In genomic region chr9:58546630-58547360, GRCm38 (mm10) we compare ENCODE assay signal across 10 mouse cellular contexts. TPM values are rescaled to one million over a fixed set of nuclear protein-coding genes. Genes with fewer than 3 reads are reported as not detected.
DNase-seq lines count a peak whose midpoint lies in the region; ATAC-seq and TF ChIP-seq lines count a peak whose summit lies in the region.
"Had no signal": no experiment of that assay in that cellular context is flagged by ENCODE, and none has a peak within 500 bp of the region (broad histone marks: within the 10 kb centered on the region; RNA-seq: fewer than 3 reads in every experiment).

No protein-coding gene starts in this region.

- TF ChIP-seq CTCF in cerebellum, adult 2 months (IDR thresholded peaks at IDR 0.05; ENCODE audit: borderline replicate concordance, insufficient read depth, low read depth, low read length) = no peak
- TF ChIP-seq CTCF in olfactory bulb, adult 2 months (IDR thresholded peaks at IDR 0.05; ENCODE audit: insufficient read depth, low read depth, low read length) = no peak

- peak overlapping the region; percentile 2; the same call in 1 of the 2 replicates for H3K27ac ChIP-seq in cerebellum, adult 2 months (ENCODE audit: insufficient read depth, low read length)
- 0 out of 2 replicates have a peak overlapping the region, but pooled peaks have one; percentile 19 for H3K27ac ChIP-seq in forebrain, embryonic 16.5 days (ENCODE audit: low read length)
- H3K27ac ChIP-seq in olfactory bulb, adult 2 months (ENCODE audit: insufficient read depth, low read depth, low read length) = peak overlapping the region; percentile 51
- no peak overlapping the region for H3K27ac ChIP-seq in kidney, embryonic 15.5 days
- H3K27ac ChIP-seq: embryonic facial prominence, embryonic 13.5 days; stomach, embryonic 15.5 days had no signal

- no peak overlapping the region for H3K9ac ChIP-seq in forebrain, embryonic 16.5 days (replicated peaks; ENCODE audit: low read depth, low read length)
- no peak overlapping the region for H3K9ac ChIP-seq in kidney, embryonic 15.5 days
- H3K9ac ChIP-seq: embryonic facial prominence, embryonic 13.5 days; stomach, embryonic 15.5 days had no signal

- no peaks in the 10 kb centered on the region for H3K27me3 ChIP-seq in cerebellum, adult 2 months (ENCODE audit: control insufficient read depth, insufficient read depth, low read length)
- no peaks in the 10 kb centered on the region for H3K27me3 ChIP-seq in forebrain, embryonic 16.5 days (replicated peaks; ENCODE audit: control insufficient read depth, insufficient read depth, low read length)
- no peaks in the 10 kb centered on the region for H3K27me3 ChIP-seq in kidney, embryonic 15.5 days
- H3K27me3 ChIP-seq: embryonic facial prominence, embryonic 13.5 days; stomach, embryonic 15.5 days had no signal

- no peaks in the 10 kb centered on the region for H3K9me3 ChIP-seq in forebrain, embryonic 16.5 days (ENCODE audit: control insufficient read depth, low read length)
- no peaks in the 10 kb centered on the region for H3K9me3 ChIP-seq in kidney, embryonic 15.5 days (replicated peaks)
- H3K9me3 ChIP-seq: embryonic facial prominence, embryonic 13.5 days; stomach, embryonic 15.5 days had no signal

- H3K4me3 ChIP-seq in cerebellum, adult 2 months (replicated peaks; ENCODE audit: insufficient read depth, low read depth, low read length) = no peak overlapping the region
- H3K4me3 ChIP-seq in forebrain, embryonic 16.5 days (replicated peaks; ENCODE audit: low read length) = no peak overlapping the region
- H3K4me3 ChIP-seq in olfactory bulb, adult 2 months (ENCODE audit: insufficient read depth, low read depth, low read length) = no peak overlapping the region
- H3K4me3 ChIP-seq in kidney, embryonic 15.5 days (replicated peaks) = no peak overlapping the region
- H3K4me3 ChIP-seq: embryonic facial prominence, embryonic 13.5 days; stomach, embryonic 15.5 days had no signal

- peak; percentile 37; the same call in 1 of the 2 replicates for ATAC-seq in forebrain, embryonic 16.5 days
- no peak for ATAC-seq in kidney, embryonic 15.5 days (replicated peaks; ENCODE audit: low FRiP score)

- H3K4me2 ChIP-seq in forebrain, embryonic 16.5 days (ENCODE audit: low read length) = no peak overlapping the region
- no peak overlapping the region for H3K4me2 ChIP-seq in kidney, embryonic 15.5 days
- H3K4me2 ChIP-seq: embryonic facial prominence, embryonic 13.5 days; stomach, embryonic 15.5 days had no signal

- no peaks in the 10 kb centered on the region for H3K36me3 ChIP-seq in forebrain, embryonic 16.5 days (ENCODE audit: control insufficient read depth, insufficient read depth)
- no peaks in the 10 kb centered on the region for H3K36me3 ChIP-seq in kidney, embryonic 15.5 days
- H3K36me3 ChIP-seq: embryonic facial prominence, embryonic 13.5 days; stomach, embryonic 15.5 days had no signal

- 0 out of 2 replicates have a peak, but pooled peaks have one; percentile 14 for TF ChIP-seq POLR2A in cerebellum, adult 2 months (IDR thresholded peaks at IDR 0.05; ENCODE audit: borderline replicate concordance, insufficient read depth, low read length)
- 0 out of 2 replicates have a peak, but pooled peaks have one; percentile 12 for TF ChIP-seq POLR2A in olfactory bulb, adult 2 months (IDR thresholded peaks at IDR 0.05; ENCODE audit: insufficient read depth, low read depth, low read length)

- 19% methylated on average over 11 of the region's 11 CpGs for WGBS in cerebellum, adult 2 months
- WGBS in forebrain, embryonic 16.5 days = 50% methylated on average over 10 of the region's 11 CpGs
- WGBS in olfactory bulb, adult 2 months = 42% methylated on average over 11 of the region's 11 CpGs
- WGBS in kidney, embryonic 15.5 days = 81% methylated on average over 11 of the region's 11 CpGs

- peaks cover 27% of the 10 kb centered on the region for H3K4me1 ChIP-seq in cerebellum, adult 2 months (ENCODE audit: control insufficient read depth, insufficient read depth, low read length)
- H3K4me1 ChIP-seq in forebrain, embryonic 16.5 days (replicated peaks; ENCODE audit: control insufficient read depth, insufficient read depth, low read length) = peaks cover 29% of the 10 kb centered on the region
- H3K4me1 ChIP-seq in olfactory bulb, adult 2 months (ENCODE audit: control insufficient read depth, insufficient read depth, low read length) = peaks cover 42% of the 10 kb centered on the region
- H3K4me1 ChIP-seq in kidney, embryonic 15.5 days = peaks cover 22% of the 10 kb centered on the region

- peak; percentile 53 for DNase-seq in lung, postnatal 10 days
- DNase-seq in lung, adult 18-20 months = no peak
- DNase-seq in cerebellum, adult 2 months = peak; percentile 72 to 81
- DNase-seq in liver = no peak
- DNase-seq in urinary bladder, postnatal 4 days (ENCODE audit: low spot score in 2 of 2) = no peak

RNA-seq across cellular contexts. Expression of gene Cd276, which starts 8.4 kb away (rescaled TPM):
- 6.4 and 6.9 TPM in 2 replicates for polyA plus RNA-seq in cerebellum, adult 2 months (2012; rRNA removed)
- 33.4 and 36.0 TPM in 2 replicates for polyA plus RNA-seq in forebrain, embryonic 16.5 days (2015; fragmentation: Nextera tagmentation; extraction: Ambion mirVana)
- polyA plus RNA-seq in olfactory bulb, adult 2 months (2012; ENCODE audit: insufficient read depth, insufficient read length, low replicate concordance, missing spikeins) = not detected in 2 replicates
- 35.7 and 38.4 TPM in 2 replicates for polyA plus RNA-seq in kidney, embryonic 15.5 days (2015; fragmentation: Nextera tagmentation; extraction: Ambion mirVana)

RNA-seq across cellular contexts. Expression of gene Nptn, which starts 35.2 kb away (rescaled TPM):
- 1,284 and 1,476 TPM in 2 replicates for polyA plus RNA-seq in cerebellum, adult 2 months (2012; rRNA removed)
- 158 and 175 TPM in 2 replicates for polyA plus RNA-seq in forebrain, embryonic 16.5 days (2015; fragmentation: Nextera tagmentation; extraction: Ambion mirVana)
- 425 and 1,354 TPM in 2 replicates for polyA plus RNA-seq in olfactory bulb, adult 2 months (2012; ENCODE audit: insufficient read depth, insufficient read length, low replicate concordance, missing spikeins)
- 124 and 136 TPM in 2 replicates for polyA plus RNA-seq in kidney, embryonic 15.5 days (2015; fragmentation: Nextera tagmentation; extraction: Ambion mirVana)

RNA-seq across cellular contexts. Expression of gene Insyn1, which starts 58.4 kb away (rescaled TPM):
- polyA plus RNA-seq in cerebellum, adult 2 months (2012; rRNA removed) = 147 and 149 TPM in 2 replicates
- 4.0 and 4.9 TPM in 2 replicates for polyA plus RNA-seq in forebrain, embryonic 16.5 days (2015; fragmentation: Nextera tagmentation; extraction: Ambion mirVana)
- polyA plus RNA-seq in olfactory bulb, adult 2 months (2012; ENCODE audit: insufficient read depth, insufficient read length, low replicate concordance, missing spikeins) = not detected in 2 replicates
- 1.4 and 2.3 TPM in 2 replicates for polyA plus RNA-seq in kidney, embryonic 15.5 days (2015; fragmentation: Nextera tagmentation; extraction: Ambion mirVana)

Comparison
In these comparisons a context has a peak if more than half of its experiments do, and no peak if none do; other contexts are left out.
1. DNase-seq: peak in lung, postnatal 10 days (single experiment) and cerebellum, adult 2 months (2 of 2); none in lung, adult 18-20 months (0 of 2), liver (single experiment) and urinary bladder, postnatal 4 days (0 of 2).